Mouse (Mus musculus): ENCODE results near the gene Cyth2.

DNA sequence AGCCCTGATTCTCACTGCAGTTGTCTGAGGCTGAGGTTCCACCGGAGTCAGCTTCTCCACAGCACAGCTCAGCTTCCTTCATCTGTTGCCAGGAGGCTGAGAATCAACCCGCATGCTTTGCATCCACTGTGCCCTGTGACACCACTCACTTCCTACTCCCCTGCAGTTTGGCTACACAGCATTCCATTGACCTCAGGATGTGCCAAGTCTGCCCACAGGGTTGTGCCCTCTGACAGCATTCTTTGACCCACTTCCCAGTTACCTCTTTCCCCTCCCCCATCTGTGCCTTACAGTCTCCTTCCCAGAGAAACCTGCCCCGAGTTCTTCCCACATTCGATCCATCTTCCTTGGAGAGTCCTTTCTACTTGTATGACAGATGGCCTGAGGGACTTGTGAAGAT, 32.1 kb downstream of the Cyth2 start:
- no peak for TF ChIP-seq CTCF (IDR thresholded peaks at IDR 0.05; ENCODE audit: low read depth)
- no peak for TF ChIP-seq EP300 (optimal IDR thresholded peaks at IDR 0.05)
